Mouse (Mus musculus): ENCODE measurements around the gene Usp44.

Usp44 gene

DNA sequence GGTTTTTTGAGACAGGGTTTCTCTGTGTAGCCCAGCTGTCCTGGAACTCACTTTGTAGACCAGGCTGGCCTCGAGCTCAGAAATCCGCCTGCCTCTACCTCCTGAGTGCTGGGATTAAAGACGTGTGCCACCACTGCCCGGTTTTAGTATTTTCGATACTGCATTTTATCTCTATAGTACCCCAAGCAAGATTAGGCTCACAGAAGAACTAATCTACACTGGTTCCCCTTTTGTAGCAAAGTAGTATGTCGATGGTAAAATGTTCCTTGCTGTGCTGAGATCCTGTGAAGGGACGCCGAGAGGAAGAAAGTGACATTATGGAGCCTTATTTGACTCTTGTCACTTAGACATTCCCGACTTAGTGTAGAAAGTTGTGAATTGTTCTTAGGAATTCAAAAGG is 23.8 kb downstream of the Usp44 start:
- no peak for DNase-seq

- no peak for DNase-seq
Observed at GRCm38 (mm10) chr10:93856095-93856494, 24.7 kb downstream of the Usp44 start.

GRCm38 (mm10) chr10:93868401-93868800 is 37.0 kb downstream of the Usp44 start:
- no peak for DNase-seq

- no peak for DNase-seq
Observed at GRCm38 (mm10) chr10:93868886-93869285, 37.5 kb downstream of the Usp44 start.

- DNase-seq = no peak
Observed at GRCm38 (mm10) chr10:93876772-93877171, 45.4 kb downstream of the Usp44 start.

GRCm38 (mm10) chr10:93878732-93879131 is 47.4 kb downstream of the Usp44 start:
- no peak for DNase-seq

- no peak for DNase-seq
Observed at GRCm38 (mm10) chr10:93881918-93882317, 50.6 kb downstream of the Usp44 start.

DNA sequence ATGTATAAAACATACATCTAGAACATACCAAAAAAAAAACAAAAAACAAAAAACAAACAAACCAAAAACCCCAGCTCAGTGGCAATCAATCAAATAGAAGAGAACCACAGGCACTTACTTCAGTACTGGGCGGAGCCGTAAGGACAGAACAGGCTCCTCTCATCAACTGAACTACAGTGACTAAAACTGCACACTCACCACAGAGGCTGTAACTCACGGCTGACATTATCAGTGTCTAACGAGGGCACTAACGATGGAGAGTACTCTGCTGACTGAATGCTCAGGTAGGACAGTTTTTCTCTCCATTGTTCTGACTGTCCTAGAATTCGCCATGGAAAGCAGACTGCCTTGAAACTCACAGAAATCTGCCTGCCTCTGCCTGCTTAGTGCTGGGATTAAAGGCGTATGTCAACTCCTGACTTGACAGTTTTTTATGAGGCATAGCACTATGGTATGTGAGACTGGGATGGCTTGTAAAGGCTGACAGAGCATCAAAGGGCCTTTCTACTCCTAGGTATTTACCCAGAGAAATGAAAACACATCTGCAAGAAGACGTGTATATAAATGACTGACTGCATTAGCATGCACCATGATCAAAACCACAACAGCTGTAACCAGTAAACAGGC is 51.5 kb downstream of the Usp44 start:
- DNase-seq = no peak

DNA sequence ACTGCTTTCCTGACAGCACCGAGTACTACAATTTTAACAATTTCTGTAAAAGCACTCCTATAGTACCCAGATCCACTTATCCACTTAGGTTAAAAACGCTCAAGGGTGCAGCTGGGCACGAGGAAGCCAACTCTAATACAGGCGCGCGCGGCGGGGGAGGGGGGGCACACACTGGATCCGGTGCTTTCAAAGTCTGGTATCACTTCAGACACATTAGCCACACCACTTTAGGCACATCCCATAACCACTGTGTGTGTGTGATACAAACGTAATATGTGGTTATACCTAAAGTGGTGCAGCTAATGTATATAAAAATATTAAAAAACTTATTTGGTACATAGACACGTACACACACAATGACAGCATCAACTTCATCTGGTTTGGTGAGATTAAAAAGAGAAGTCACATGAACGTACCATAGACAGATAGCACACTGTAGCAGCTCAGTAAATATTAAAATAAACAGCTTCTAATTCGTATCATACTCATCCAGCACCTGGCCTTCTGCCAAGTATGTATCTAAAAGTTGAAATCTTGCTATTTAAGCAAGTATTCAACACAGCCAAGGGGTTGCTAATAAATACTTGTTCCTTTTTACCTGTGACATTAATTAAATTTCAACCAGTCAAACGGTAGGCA is 54.6 kb downstream of the Usp44 start:
- no peak for DNase-seq

- DNase-seq = peak; percentile 4
Observed at GRCm38 (mm10) chr10:93888590-93888934, 57.2 kb downstream of the Usp44 start.

GRCm38 (mm10) chr10:93888935-93889578 is 57.7 kb downstream of the Usp44 start:
- peak; percentile 56 for DNase-seq

DNA sequence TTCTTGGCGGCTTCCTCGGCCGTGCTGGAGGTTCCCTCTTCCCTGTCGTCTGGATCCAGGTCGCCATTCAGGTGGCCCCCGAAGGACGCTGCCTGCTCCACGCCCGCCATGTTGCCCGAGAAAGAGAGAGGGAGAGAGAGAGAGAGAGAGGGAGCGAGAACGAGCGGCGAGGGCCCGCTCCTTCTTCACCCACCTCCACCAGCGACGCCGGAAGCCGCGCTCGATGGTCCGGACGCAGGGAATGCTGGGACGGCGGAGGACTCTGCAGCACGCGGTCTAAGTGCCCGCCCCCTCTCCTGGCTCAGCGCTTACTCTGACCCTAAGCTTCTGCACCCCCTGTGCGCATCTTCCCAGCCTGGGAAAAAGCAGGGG is 58.2 kb downstream of the Usp44 start:
- DNase-seq = peak; percentile 88

DNA sequence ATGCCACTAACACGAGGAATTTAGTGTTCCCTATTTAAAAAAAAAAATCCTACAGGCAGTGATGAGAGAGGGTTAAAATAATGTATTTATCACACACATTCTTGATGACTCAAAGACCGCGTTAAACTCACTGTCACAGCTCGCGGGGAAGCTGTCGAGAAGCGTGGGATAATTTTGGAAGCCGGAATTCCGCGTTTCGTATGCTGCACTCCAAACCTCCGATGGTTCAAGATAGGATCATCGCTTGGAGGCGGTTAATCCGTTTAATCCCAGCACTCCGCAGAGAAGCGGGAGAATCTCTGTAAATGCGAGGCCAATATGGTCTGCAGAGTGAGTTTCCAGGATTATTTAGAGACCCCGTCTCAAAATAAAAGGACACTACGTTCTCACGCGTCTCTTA is 58.6 kb downstream of the Usp44 start:
- no peak for DNase-seq

DNA sequence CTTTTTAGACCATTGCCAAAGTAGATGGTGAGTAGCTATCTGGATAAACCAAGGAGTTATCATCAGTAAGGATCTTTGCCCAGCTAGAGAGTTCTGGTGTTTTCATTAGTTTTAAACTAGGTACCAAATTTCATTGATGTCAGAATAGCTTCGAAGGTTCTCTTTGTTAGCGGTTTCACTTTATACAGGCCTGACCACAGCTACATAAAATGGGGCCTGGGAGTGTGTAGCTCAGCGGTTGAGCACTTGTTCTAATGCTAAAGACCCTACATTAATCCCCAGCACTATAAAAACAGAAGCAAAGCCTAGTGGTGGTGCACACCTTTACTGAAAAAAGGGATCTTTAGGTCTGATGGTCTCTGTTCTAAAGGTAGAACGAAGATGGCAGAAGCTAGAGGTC is 59.2 kb downstream of the Usp44 start:
- no peak for DNase-seq

DNA sequence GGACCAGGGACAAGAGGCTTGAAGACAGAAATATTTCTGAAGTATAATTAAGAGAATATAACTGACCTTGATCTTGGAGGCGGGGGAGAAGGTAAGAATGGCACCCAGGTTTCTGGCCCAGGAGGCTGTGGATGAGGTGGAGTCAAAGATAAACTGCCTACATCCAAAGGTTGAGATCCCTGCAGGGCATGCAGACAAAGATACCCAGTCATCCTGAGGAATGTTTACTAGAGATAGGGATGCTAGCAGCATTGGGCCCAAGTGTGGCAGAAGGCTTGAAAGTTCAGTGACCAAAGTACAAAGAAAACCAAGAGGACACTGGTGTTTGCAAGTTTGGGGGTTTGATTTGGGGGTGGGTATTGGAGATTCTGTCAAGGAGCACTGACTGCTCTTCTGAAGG is 59.7 kb downstream of the Usp44 start:
- DNase-seq = no peak

DNA sequence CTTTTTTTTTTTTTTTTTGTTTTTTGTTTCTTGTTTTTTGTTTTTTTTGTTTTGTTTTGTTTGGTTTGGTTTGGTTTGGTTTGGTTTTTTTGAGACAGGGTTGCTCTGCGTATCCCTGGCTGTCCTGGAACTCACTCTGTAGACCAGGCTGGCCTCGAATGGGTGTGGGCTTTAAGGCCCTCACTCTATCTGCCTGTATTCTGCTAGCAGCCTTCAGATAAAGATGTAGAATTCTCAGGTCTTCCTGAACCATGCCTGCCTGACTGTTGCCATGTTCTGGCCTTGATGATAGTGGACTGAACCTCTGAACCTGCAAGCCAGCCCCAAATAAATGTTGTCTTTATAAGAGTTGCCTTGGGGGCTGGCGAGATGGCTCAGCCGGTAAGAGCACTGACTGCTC is 61.2 kb downstream of the Usp44 start:
- no peak for DNase-seq

DNA sequence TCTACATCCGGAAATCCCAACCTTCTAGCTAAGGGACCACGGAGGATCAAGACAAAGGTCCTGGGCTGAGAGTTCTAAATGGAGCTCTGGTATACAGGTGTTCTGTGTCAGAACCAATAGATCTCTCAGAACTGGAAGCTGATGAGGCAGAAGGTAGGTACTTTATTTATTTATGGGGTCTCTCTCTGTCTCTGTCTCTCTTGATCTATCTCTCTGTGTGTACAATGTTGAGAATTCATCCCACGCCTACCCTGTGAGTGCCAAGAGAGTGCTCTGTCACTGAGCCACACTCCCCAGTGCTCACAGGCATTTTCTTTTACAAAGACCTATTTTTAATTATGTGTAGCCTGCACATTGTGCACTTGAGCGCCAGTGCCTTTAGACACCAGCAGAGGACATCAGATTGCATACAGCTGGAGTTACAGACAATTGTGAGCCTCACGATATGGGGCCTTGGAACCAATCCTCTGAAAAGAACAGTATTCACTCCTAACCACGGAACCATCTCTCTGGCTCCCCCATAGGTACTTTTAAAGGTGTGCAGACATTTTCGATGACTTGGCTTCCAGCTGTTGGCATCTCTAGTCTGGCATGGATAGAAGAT is 65.8 kb downstream of the Usp44 start, which contains the start of gene Metap2:
Gene Metap2, minus strand, starts transcription at position 51 of the 604 bp plus-strand sequence.
- DNase-seq = no peak

- no peak for DNase-seq
Observed at GRCm38 (mm10) chr10:93899303-93899702, 67.9 kb downstream of the Usp44 start.

- no peak for DNase-seq
Observed at GRCm38 (mm10) chr10:93899907-93900306, 68.6 kb downstream of the Usp44 start.

- DNase-seq = no peak
Observed at GRCm38 (mm10) chr10:93907376-93907775, 76.0 kb downstream of the Usp44 start.

All from right cerebral cortex, postnatal 4 days (tissue).